Mouse (Mus musculus): ENCODE data around the gene Elavl1.
A peak's percentile ranks its signal among the peaks of the same experiment; 100 is the strongest.
"Not testable (repeated sequence)": the region's sequence is repeated elsewhere in the genome, so short reads cannot be mapped to it uniquely, and the experiment has no call there.

Gene Elavl1

DNA sequence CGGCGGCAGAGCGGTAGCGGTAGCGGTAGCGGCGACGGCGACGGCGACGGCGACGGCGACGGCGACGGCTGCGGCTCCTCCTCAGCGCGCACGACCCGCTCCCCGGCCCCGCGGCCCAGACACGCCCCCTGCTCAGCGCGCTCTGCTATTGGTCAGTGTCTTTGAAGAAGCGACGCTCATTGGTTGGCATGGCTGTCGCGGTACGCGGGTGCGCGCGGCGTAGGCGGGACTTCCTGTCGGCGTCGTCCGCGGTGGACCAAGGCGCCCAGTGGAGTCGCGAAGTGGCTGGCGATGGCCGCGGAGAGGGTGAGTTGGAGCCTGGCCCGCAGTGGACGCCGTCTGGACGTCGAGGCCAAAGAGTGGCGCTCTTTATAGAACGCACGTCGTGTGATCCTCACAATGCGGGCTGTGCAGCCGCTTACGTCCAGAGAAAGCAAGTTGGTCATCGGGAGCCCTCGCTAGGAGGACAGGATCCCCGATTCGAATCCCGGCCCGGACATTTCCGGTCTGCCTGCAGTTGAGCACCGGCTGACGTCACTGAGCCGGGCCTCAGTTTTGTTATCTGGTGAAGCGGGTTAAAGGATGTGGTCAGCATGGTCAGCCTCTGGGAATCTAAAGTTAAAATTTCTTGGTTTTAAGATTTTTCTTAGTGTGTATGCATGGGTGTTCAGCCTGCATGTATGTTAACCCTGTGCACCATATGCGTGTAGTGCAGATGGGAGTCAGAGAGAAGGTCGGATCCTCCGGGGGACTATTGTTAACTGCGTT is at the start of gene Elavl1, which contains the start of gene Ccl25:
TSS of gene Elavl1 (minus strand) at position 431 of the 768 bp plus-strand sequence.
TSS of gene Ccl25 (plus strand) at position 228 of the 768 bp plus-strand sequence.
- peak; percentile 96 for DNase-seq

DNA sequence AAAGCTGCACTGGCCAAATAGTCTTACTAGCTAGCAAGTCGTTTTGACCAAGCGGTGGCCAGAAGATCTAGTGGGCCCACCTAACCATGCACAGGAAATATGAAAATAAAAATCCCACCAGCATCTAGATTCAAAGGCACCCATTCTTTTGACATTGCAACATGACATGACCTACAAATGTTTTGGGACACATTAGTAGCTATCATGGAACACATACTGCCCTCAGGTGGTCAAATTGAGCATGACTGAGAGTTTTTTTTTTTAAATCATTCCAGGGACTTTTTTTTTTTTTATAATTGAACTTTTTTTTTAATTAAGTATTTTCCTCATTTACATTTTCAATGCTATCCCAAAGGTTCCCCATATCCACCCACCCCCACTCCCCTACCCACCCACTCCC is 47.4 kb upstream of the Elavl1 start:
- peak; percentile 4 for DNase-seq

GRCm38 (mm10) chr8:4370078-4370477 is 44.9 kb upstream of the Elavl1 start:
- peak; percentile 50 for DNase-seq

DNA sequence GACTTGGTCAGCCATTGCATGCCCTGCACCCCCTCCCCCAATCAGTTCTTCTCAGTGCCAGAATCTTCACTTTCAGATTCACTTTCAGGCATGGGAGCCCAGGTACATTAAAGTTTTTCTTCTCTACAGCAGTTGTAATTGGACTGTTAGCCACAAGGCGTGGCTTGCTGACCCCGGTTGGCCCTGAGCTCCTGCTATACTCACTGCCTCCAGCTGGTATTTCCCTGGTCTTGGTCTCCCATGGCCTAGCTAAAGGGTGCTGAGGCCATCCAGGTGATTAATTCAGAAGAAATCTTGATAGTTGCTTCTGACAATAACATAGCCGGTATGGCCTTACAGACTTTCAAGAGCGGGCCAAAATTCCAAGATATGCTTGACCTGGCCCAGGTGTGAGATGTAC is 43.3 kb upstream of the Elavl1 start:
- DNase-seq, result no peak

GRCm38 (mm10) chr8:4367808-4368207 is 42.6 kb upstream of the Elavl1 start:
- no peak for DNase-seq

DNA sequence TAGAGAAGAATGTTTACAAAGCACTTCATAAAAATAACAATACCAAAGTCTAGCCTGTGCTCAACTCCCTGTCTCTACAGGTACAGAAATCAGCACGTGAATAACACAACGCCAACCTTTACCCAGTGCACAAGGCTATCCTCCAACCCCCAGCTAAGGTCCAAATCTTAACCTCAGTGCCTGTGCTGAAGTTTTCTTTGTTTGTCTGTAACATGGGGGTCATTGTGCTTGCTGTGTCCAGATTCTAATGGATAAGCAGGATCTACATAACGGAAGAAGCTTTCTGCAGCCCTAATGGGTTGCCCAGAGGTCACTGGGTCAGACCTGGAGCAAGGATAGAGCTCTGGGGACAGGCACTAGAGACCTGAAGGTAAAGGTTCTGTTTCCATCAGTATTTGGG is 41.0 kb upstream of the Elavl1 start:
- DNase-seq, result no peak

GRCm38 (mm10) chr8:4360922-4361321 is 35.7 kb upstream of the Elavl1 start:
- DNase-seq, result no peak

GRCm38 (mm10) chr8:4359362-4359761 is 34.1 kb upstream of the Elavl1 start:
- DNase-seq, result no peak

- no peak for DNase-seq
Observed at GRCm38 (mm10) chr8:4355455-4355854, 30.2 kb upstream of the Elavl1 start.

DNA sequence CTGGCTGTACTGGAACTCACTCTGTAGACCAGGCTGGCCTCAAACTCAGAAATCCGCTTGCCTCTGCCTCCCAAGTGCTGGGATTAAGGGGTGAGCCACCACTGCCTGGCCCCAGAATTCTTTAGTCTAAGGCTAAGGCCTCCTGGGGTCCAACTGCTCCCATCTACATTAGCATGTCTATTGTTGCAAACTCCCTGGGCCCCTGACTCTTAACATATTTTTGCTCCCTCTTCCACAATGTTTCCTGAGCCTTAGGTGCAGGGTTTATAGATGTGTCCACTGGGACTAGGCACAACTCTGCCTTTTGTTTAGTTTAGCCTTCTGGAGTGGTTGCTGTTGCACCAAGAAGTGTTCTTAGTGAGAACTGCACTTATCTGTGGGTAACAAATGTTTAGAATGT is 29.3 kb upstream of the Elavl1 start:
- DNase-seq, result no peak

DNA sequence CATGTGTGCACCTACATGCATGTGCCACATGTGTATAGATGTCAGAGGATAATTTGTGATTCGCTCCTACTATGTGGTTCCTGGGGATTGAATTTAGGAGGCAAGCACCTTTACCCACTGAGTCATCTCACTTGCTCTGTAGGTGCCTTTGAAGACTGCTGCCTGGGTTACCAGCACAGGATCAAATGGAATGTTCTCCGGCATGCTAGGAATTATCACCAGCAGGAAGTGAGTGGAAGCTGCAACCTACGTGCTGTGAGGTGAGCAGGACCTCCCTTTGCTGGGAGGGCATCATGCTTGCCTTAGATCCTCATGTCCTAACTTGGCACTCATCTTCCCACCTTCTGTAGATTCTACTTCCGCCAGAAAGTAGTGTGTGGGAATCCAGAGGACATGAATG is 28.5 kb upstream of the Elavl1 start:
- DNase-seq, result no peak

GRCm38 (mm10) chr8:4352562-4352961 is 27.3 kb upstream of the Elavl1 start:
- DNase-seq, result not testable (repeated sequence)

DNA sequence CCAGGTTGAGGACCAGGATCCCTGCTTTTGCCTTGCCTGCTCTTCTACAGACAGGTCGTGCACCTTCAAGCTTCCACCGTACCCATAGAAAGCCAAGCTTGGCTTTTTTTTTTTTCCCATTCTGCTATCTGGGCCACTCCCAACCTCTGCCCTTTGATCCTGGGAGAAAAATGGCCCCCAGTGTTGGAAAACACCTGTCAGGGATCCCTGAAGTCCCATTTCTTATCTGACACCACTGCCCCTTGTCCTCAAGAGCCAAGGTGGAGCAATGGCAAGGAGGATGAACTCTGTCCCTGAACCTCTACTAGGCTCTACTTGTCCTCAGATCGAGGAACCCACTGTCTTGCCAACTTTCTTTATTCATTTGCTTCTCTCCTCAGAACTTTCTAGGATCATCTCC is 25.4 kb upstream of the Elavl1 start:
- no peak for DNase-seq

DNA sequence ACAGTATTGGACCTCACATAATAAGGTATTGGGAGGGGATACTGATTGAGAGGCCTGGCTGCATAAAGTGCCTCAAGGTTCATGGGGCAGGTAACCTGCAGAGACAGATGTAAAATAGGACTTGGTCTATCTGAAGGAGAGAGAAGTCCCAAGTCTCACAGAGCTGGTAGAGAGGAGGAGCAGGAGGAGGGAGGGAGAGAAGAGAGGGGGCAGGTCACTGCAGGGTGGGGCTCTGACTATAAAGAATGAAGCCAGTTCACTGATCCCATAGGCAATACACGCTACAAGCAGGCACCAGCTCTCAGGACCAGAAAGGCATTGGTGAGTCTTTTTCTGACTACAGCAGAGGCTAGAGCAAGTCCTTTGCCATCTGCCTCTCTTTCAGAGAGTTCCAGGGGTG is 24.1 kb upstream of the Elavl1 start:
- no peak for DNase-seq

DNA sequence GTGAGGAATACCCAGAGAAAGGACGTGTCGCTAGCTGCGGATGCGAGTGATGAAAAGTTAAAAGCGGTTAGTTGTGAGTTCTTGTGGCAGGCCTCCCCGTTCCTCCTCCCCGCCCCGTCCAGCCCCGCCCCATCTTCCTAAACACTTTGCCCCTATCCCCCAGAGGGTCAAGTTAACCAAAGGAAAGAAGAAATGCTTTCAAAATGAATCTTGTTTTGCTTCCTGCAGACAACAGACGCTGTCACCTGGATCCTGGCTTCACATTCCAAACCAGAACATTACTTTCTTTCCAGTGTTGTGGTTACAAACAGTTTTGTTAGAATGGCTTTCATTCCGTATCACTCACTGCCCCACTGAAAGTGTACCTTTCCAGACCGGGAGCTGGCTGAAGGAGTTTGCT is 23.1 kb upstream of the Elavl1 start:
- DNase-seq, result no peak

DNA sequence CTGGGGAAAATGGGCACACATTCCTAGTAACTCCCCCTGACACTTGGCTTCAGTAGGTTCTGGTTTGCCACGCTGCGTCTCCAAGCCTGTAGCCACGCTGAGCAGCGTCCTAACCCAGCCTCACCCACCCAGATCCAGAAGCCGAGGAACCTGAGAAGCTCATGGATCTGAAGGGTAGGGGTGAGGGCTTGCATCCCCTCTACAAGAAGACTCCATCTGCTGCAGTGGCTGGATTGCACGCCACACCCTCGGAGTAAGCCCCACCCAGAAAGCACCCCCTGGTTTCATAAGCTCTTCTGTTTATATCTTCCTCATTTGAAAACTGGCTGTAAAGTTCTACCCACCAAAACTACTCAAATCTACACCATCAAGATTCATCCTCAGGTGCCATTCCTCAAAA is 22.4 kb upstream of the Elavl1 start:
- no peak for DNase-seq

GRCm38 (mm10) chr8:4340207-4340606 is 15.0 kb upstream of the Elavl1 start:
- DNase-seq, result no peak

DNA sequence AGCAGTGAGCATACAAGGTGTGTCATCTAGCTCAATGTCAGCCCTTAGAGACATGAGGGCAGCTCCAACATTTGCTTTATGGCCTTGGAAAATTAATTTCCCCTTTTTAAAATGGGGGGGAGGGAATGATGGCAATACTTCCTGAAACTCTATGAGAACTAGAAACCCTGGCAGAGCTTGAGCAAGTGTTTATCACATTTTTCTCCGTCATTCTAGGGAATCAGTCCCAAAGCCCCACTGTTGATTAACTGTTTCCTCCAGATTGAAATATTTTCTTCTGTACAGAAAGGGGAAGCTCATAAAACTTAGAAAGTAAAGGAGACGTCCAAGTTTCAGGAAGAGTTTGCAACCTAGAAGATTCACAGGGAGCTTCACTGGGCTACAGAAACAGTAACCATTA is 10.5 kb upstream of the Elavl1 start:
- no peak for DNase-seq

DNA sequence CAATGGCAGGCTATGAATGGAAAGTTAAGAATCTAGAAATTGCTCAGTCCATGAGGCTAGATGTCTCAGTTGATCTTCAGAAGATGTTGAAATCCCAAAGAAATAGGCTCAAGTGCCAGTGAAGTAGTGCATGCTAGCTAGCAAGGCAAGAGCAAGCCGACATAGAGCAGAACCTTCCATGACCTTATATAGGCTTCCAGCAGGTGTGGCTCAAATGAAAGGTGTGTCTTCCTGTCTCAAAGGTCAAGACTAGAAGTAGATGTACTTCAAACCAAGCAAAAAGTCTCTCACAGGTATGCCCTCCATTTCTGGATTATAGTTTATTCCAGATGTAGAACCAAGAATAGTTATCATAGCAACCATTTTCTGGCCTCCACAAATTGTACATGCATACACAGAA is 8.8 kb upstream of the Elavl1 start:
- no peak for DNase-seq

DNA sequence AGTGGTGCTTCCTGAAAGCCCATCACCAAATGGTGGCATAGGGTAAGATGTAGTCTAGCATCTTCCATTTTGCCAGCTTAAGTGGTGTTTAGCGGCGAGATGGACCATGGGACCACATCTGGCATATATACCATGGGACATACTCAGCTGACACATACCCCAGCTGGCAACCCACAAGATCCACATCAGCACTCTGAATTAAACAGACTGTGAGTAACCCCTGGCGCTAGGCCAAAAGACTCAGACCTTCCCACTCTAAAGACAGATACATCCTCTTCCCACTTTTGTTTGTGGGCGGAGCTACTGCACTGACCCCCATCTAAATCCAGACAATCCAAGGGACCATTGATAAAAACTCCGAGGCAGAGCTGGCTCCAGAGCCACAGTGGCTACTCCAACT is 3.8 kb upstream of the Elavl1 start:
- DNase-seq, result no peak

DNA sequence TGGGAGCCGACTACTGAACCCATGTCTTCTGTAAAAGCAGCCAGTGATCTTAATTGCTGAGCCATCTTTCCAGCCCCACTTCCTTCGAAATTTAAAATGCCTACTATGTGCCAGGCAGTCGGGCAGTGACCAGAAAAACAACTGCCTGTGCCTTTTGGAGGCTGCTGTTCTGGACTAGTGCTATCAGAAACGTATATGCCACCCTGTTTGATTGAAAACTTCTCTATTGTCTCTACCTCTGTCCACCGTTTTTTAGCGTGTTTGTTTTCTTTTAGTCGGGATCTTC is 481 bp upstream of the Elavl1 start:
- DNase-seq, result no peak

DNA sequence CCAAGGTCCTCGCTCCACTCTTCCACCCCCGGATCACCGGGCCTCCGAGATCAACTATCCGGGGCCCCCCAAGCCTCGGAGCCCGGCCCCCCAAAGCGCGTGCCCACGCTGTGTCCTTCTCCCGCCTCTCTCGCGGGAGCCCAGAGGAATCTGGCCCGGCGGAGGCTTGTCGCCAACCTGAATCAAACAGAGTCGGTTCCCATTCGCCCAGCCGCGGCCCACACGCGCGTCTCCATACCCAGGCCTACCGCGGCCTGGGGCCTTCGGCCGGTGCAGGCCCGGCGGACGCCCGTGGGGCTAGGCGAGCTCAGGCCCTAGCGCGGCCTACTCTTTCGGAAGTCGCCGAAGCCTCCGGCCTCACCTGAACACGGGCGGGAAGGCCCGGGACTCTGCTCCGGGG is 688 bp downstream of the Elavl1 start:
- DNase-seq, result no peak

DNA sequence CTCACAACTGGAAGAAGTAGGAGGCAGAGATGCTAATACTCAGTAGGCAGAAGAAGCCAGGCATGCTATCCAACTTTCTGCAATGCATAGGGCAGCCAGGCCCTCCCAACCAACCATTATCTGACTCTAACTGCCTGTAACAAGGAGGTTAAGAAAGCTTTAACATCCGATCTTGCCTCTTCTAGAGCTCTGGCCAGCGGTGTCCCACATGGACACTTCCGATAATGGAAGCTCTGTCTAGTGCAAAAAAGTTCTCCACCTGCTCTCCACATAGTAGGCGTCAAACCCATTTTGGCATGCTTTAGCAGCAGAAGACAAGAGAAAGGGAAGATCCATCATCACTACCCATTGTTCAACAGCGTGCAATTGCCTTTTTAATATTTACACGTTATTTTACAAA is 1.3 kb downstream of the Elavl1 start:
- DNase-seq, result peak; percentile 10

DNA sequence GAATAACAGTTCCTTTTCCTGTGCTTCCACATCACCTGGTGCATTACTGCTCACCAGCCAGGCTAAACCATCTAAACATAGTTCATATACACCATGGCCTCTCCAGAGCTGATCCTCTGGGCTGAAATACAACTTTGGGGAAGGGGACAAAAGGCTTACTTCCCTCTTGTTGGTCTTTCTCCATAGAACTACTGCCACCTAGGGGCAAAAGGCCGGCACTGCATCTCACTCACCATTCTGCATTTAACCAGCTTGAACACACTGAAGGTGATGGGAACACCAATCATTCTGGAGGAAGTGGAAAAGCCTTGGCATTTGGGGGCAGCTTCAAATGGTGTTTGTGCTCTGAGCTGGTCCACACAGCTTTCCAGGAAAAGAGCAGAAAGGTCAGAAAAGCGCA is 2.7 kb downstream of the Elavl1 start:
- DNase-seq, result peak; percentile 84

GRCm38 (mm10) chr8:4321031-4321430 is 4.2 kb downstream of the Elavl1 start:
- no peak for DNase-seq

DNA sequence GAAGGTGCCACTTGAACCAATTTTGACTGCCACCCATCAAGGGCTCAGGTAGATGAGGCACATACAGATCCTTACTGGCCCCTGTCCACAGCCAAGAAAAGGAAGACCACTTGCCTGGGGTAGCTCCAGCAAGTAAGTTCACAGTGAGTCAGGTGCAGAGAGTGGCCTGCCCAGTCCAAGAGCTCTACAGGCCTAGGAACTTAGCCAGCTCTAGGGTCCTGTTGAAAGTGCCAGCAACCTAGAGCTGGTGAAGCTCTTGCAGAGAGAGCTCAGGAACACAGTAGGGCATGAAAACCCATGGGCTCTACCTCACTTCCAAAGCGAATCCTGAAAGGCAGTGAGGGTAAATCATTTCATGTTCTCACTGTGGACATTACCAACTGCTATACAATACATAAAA is 4.8 kb downstream of the Elavl1 start:
- no peak for DNase-seq

All from embryo, embryonic 11 days (tissue).